Mouse (Mus musculus) monocyte, adult 5-6 weeks (primary cell): ENCODE measurements around the gene Entpd2. TPM values are rescaled to one million over a fixed set of nuclear protein-coding genes. Genes with fewer than 3 reads are reported as not detected.

Experiments
- ATAC-seq: fragments of 153-309, 156-312 bp; replicated peaks from 2 replicates; pipeline ENCODE4 v1.8.0; 2017; ENCODE audit warnings: mild to moderate bottlenecking; ENCODE audit not compliant: low TSS enrichment, insufficient number of reproducible peaks, severe bottlenecking, poor library complexity, low FRiP score
- total RNA-seq: library from RNA; stranded (forward); fragments of 200-1000, 200-491, 200-594 nt; gene quantifications from 3 replicates; pipeline ENCODE4 v1.2.3, GENCODE M21; 2017

Gene Entpd2
- not detected in 3 replicates for total RNA-seq

DNA sequence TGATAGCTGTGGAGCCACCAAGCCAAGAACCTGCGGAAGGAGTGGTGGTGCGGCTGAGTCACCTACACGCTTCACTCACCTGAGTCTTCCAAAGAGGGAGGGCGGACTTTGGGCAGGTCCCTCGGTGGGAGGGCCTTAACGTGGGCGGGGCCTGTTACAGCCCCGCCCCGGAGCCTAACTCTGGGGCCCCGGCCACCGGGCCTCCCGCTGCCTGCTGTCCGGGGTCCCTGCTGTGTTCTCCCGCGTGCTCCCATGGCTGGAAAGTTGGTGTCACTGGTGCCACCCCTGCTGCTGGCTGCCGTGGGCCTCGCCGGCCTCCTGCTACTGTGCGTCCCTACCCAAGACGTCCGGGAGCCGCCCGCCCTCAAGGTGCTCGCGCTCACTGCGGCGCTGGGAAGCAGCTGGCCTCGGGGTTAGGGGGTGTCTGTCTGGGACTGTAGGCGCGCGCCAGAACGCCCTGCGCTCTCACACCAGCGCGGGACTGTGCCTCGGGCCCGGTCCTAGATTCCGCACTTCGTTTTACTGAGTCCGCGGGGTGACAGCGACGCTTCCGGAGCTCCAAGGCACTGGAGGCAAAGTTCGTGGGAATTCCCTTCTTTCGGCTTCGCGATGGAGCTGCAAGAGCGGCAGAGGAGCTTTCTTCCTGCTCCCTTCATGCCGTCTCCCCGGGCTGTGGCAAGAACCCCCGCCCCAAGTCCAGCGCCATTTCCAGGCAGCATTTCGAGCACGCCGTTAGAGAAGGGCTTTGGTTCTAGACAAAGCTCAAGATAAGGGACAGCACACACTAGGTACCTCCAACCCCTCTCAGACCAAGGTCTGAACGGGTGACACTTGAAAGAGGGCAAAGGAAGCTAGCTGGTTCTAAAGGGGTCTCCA is at the start of gene Entpd2:
Entpd2 (plus strand) TSS at position 154 of the 876 bp plus-strand sequence.
- no peak for ATAC-seq

GRCm38 (mm10) chr2:25348162-25348561 is 47.5 kb upstream of the Entpd2 start:
- no peak for ATAC-seq

GRCm38 (mm10) chr2:25349499-25349898 is 46.2 kb upstream of the Entpd2 start:
- ATAC-seq, result no peak

GRCm38 (mm10) chr2:25350701-25351100 is 45.0 kb upstream of the Entpd2 start:
- no peak for ATAC-seq

GRCm38 (mm10) chr2:25354211-25354610 is 41.5 kb upstream of the Entpd2 start:
- ATAC-seq, result no peak

- no peak for ATAC-seq
Measured at GRCm38 (mm10) chr2:25355419-25356066, 40.1 kb upstream of the Entpd2 start.

GRCm38 (mm10) chr2:25356208-25357079 is 39.2 kb upstream of the Entpd2 start, which contains the start of gene Dpp7:
TSS of gene Dpp7 (minus strand) at chr2:25356359.
- peak; percentile 86 for ATAC-seq

GRCm38 (mm10) chr2:25359848-25360247 is 35.8 kb upstream of the Entpd2 start:
- no peak for ATAC-seq

DNA sequence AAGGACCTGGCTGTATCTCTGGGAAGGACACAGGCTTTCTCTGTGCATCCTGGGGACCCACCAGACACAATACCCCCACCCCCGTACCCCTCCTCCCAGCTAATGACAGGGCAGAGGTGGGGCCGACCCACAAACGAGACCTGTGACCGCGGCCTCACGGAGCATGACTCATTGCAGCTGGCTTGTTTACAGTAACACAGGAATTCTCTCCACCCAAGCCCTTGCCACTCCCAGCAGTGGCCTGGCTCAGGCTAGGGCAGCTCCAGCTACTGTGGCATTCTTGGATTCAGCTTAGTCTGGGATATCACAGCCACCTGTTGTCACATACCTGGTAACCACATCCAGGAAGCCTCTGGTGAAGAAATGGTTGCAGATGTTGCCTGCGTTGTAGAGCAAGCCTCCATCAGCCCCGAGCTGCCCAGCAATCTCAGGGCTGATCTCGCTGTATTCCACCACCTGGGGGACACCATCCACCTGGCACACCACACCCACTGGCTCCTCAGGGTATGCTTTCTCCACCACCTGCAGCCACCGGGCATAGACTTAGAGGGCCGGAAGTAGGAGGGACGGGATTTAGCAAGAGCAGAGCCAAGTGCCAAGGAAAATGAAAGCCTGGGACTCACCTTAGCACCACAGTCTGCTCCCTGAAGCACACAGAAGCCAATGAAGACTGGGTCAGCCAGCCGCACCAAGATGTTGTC is 32.0 kb upstream of the Entpd2 start:
- ATAC-seq, result no peak

GRCm38 (mm10) chr2:25364313-25364712 is 31.4 kb upstream of the Entpd2 start:
- no peak for ATAC-seq

GRCm38 (mm10) chr2:25364761-25365090 is 30.9 kb upstream of the Entpd2 start:
- 0 out of 2 replicates have a peak, but pooled peaks have one; percentile 4 for ATAC-seq

DNA sequence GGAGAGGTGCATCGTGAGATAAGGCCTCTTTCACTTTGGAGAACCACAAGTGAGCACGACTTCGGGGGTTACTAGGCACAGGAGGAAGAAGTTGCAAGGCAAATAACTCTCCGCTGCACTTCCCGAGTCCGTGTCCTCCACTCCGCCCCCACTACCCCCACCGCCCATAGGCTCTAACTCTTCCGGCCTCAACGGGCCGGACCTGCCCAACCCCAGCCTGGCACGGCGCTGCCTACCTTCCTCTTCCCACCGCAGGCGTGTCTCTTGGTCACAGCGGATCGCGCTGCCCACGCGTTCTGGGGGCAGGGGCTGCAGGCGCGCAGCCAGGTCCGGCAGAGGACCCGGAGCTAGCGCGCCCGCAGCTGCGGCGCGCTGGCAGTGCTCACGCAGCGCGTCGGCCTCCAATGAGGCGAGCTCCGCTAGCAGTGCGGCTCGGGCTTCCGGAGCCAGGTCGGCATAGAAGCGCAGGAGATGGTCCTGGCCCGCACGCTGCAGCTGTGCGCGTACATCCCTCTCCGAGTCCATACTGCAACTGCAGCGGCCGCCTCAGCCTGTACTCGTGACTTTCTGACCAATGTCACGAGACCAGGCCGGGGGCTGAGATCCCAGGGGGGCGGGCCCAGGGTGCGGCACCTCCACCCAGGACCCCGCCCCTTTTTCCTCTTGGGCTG is 30.4 kb upstream of the Entpd2 start, which contains the start of gene Uap1l1:
Uap1l1 (minus strand) TSS at position 592 of the 671 bp plus-strand sequence.
- peak; percentile 55 for ATAC-seq

DNA sequence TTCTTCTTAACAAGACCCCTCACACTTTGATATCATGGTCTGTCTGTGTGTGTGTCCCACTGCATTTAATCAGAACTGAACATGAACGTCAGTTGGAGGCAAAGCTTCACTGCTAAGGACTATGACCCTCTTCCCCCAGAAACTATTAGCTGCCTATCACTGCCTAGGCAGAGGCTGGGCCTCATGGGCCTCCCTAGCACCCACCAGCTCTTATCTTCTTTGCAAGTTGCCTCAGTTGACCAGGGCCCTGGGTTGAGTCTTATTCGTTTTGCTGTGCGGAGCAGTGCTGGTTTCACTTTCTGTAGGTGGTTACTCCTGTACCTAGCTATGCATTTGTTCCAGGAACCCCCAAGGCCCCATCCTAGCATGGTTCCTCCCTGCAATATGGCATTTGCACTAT is 25.7 kb upstream of the Entpd2 start:
- ATAC-seq, result no peak

DNA sequence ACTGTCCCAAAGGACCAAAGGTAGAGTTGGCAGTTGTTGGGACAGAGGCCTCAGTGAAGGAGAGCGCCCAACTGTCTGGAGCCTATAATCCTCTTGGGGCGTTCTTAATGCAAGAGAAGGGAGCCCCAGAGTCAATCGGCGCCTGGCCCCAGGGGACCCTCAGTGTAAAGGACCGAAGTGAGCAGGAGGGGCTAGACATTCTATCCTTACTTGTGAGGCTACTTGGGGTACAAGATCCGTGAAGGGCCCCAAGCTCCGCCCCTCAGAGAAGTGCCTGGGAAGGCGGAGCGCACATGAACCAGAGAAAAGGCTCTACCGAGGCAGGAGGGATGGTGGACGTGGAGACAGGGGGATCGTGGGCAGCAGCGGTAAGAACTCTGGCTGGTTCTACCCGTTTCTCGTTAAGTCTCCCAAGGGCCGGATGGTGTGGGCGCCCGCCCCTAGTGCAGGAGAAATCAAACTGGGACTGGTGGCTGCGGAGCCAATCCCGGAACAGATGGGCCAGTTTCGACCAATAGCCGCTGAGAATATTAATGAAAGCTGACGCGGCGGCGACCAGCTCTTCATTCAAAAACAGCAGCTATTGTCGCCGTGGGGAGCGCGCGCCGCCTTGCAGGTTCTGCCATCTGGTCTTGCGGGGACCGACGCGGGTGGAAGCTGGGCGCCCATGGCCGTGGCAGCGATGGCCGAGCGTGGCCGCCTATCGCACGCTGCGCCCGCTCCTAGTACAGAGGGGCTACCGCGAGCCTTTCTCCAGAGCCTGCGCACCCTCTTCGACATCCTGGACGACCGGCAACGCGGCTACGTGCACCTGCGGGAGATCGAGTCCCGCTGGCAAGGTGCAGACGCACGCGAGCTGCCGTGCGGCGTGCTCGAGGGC is 23.7 kb upstream of the Entpd2 start, which contains the start of gene Sapcd2:
Sapcd2 (plus strand) TSS at position 558 of the 880 bp plus-strand sequence.
- peak; percentile 95 for ATAC-seq

GRCm38 (mm10) chr2:25372644-25373391 is 22.9 kb upstream of the Entpd2 start:
- ATAC-seq, result no peak

GRCm38 (mm10) chr2:25373431-25373830 is 22.2 kb upstream of the Entpd2 start:
- no peak for ATAC-seq
